Mouse (Mus musculus) hindbrain, embryonic 15.5 days (tissue): ENCODE results near the gene Gnmt. TPM values are rescaled to one million over a fixed set of nuclear protein-coding genes. Genes with fewer than 3 reads are reported as not detected.

Source experiments
- polyA plus RNA-seq: library from polyadenylated mRNA; unstranded; fragments of >200 nt; fragmentation: Nextera tagmentation; extraction: Ambion mirVana; gene quantifications from 2 replicates; pipeline ENCODE4 v1.2.1, GENCODE M21; 2015

Gnmt gene
- polyA plus RNA-seq, 1 experiment from 2014 or later, result 0.86 TPM

Other genes starting within 250 kb of the Gnmt start
- gene Ttbk1, start 241.5 kb downstream of the Gnmt start, polyA plus RNA-seq, result 8.6 and 8.9 TPM in 2 replicates
- 21.8 and 22.4 TPM in 2 replicates for gene Dnph1, start 232.5 kb downstream of the Gnmt start, polyA plus RNA-seq
- 21.0 and 26.5 TPM in 2 replicates for gene Cul9, start 182.8 kb downstream of the Gnmt start, polyA plus RNA-seq
- 2.7 and 4.5 TPM in 2 replicates for gene Srf, start 173.0 kb downstream of the Gnmt start, polyA plus RNA-seq
- gene Ptk7, start 99.7 kb downstream of the Gnmt start, polyA plus RNA-seq, result 32.8 and 34.1 TPM in 2 replicates
- gene Klc4, start 83.1 kb downstream of the Gnmt start, polyA plus RNA-seq, result 33.9 and 35.9 TPM in 2 replicates
- 64.3 TPM in 2 replicates for gene Mrpl2, start 82.9 kb downstream of the Gnmt start, polyA plus RNA-seq
- 38.4 and 43.8 TPM in 2 replicates for gene Cul7, start 78.8 kb downstream of the Gnmt start, polyA plus RNA-seq
- 53.0 TPM in 2 replicates for gene Rrp36, start 54.8 kb downstream of the Gnmt start, polyA plus RNA-seq
- 291 and 302 TPM in 2 replicates for gene Mea1, start 50.4 kb downstream of the Gnmt start, polyA plus RNA-seq
- 168 and 179 TPM in 2 replicates for gene Klhdc3, start 48.3 kb downstream of the Gnmt start, polyA plus RNA-seq
- gene Ppp2r5d, start 24.1 kb downstream of the Gnmt start, polyA plus RNA-seq, result 101 and 109 TPM in 2 replicates
- 29.7 and 30.7 TPM in 2 replicates for gene Pex6, start 17.7 kb downstream of the Gnmt start, polyA plus RNA-seq
- gene Cnpy3, start 23.0 kb upstream of the Gnmt start, polyA plus RNA-seq, result 67.2 and 73.5 TPM in 2 replicates
- gene Ptcra, start 34.5 kb upstream of the Gnmt start, polyA plus RNA-seq, result 0.19 and 0.45 TPM in 2 replicates
- 53.6 and 58.8 TPM in 2 replicates for gene 2310039H08Rik, start 43.5 kb upstream of the Gnmt start, polyA plus RNA-seq
- 82.2 and 87.9 TPM in 2 replicates for gene Rpl7l1, start 53.5 kb upstream of the Gnmt start, polyA plus RNA-seq
- gene Bicral, start 129.3 kb upstream of the Gnmt start, polyA plus RNA-seq, result 7.7 and 10.3 TPM in 2 replicates
- gene Tbcc, start 161.5 kb upstream of the Gnmt start, polyA plus RNA-seq, result 57.5 and 60.8 TPM in 2 replicates
- gene Prph2, start 181.3 kb upstream of the Gnmt start, polyA plus RNA-seq, result 0.05 TPM in 1 of 2 replicates, not detected in the other